Mouse (Mus musculus) neural tube, embryonic 13.5 days (tissue): ENCODE results near the gene Dusp16. TPM values are rescaled to one million over a fixed set of nuclear protein-coding genes. Genes with fewer than 3 reads are reported as not detected.

Experiments
- ATAC-seq: fragments of 200-750 bp; cut with Nextera tagmentation; 2 replicates; pipeline ENCODE4 v1.8.0; 2017; ENCODE audit warnings: low read depth, mild to moderate bottlenecking, moderate TSS enrichment, moderate library complexity
- H3K27ac ChIP-seq: fragments of 300-500 bp; sonication (generic); replicated peaks from 2 replicates; pipeline ENCODE4 v1.5.1; 2015; ENCODE audit warnings: moderate library complexity, mild to moderate bottlenecking, inconsistent platforms
- H3K27me3 ChIP-seq: fragments of 300-500 bp; sonication (generic); 2 replicates; pipeline ENCODE4 v1.6.1; 2015; ENCODE audit warnings: mild to moderate bottlenecking, inconsistent platforms
- H3K36me3 ChIP-seq: fragments of 300-500 bp; sonication (generic); 2 replicates; pipeline ENCODE4 v1.6.1; 2015; ENCODE audit warnings: mild to moderate bottlenecking, inconsistent platforms
- H3K4me1 ChIP-seq: fragments of 300-500 bp; sonication (generic); replicated peaks from 2 replicates; pipeline ENCODE4 v1.6.1; 2015; ENCODE audit warnings: inconsistent platforms
- H3K4me2 ChIP-seq: fragments of 300-500 bp; sonication (generic); 2 replicates; pipeline ENCODE4 v1.6.1; 2015; ENCODE audit warnings: inconsistent platforms, mild to moderate bottlenecking, moderate library complexity
- H3K4me3 ChIP-seq: fragments of 300-500 bp; sonication (generic); 2 replicates; pipeline ENCODE4 v1.5.1; 2015; ENCODE audit warnings: mild to moderate bottlenecking, inconsistent platforms
- H3K9ac ChIP-seq: fragments of 300-500 bp; sonication (generic); 2 replicates; pipeline ENCODE4 v1.6.1; 2015; ENCODE audit warnings: moderate library complexity, mild to moderate bottlenecking, inconsistent platforms
- H3K9me3 ChIP-seq: fragments of 300-500 bp; sonication (generic); 2 replicates; pipeline ENCODE4 v1.6.1; 2016; ENCODE audit warnings: inconsistent platforms
- WGBS: fragments of 180-500 bp; shearing (Covaris S2); methylation state at CpG from one replicate; pipeline ENCODE4 v1.1.7; 2015; 5-methylcytosine and 5-hydroxymethylcytosine counted together
- polyA plus RNA-seq: library from polyadenylated mRNA; unstranded; fragments of >200 nt; fragmentation: Nextera tagmentation; extraction: Ambion mirVana; gene quantifications from 2 replicates; pipeline ENCODE4 v1.2.1, GENCODE M21; 2015

The Dusp16 gene
- polyA plus RNA-seq, 1 experiment from 2014 or later: 7.0 TPM

DNA sequence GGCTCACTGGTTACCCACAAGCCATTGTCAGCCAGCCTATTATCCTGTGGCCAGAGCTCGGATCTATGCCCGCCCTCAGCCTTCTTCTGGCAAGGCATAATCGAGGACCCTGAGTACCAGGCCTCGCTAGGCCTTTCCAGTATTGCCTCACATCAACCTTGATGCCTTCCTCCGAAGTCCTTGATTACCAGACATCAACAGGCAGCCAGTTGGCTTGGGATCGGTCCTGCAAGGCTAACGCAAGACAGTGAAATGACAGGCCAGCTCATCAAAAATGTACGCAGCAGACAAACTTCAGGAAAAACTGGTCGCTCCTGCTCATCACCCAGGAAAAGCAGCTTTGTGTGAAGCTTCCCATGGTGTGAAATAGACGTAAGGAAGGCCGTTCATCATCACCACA, 15.4 kb upstream of the Dusp16 start:
- Histone ChIP-seq H3K27ac (no peak overlapping the region), H3K4me2 (no peak overlapping the region), H3K27me3 (no peaks in the 10 kb centered on the region), H3K4me3 (no peak overlapping the region), H3K9me3 (no peaks in the 10 kb centered on the region), H3K9ac (no peak overlapping the region), H3K36me3 (no peaks in the 10 kb centered on the region), H3K4me1 (no peaks in the 10 kb centered on the region)
- 91% methylated on average over 11 of the region's 11 CpGs for WGBS
- ATAC-seq: no peak

DNA sequence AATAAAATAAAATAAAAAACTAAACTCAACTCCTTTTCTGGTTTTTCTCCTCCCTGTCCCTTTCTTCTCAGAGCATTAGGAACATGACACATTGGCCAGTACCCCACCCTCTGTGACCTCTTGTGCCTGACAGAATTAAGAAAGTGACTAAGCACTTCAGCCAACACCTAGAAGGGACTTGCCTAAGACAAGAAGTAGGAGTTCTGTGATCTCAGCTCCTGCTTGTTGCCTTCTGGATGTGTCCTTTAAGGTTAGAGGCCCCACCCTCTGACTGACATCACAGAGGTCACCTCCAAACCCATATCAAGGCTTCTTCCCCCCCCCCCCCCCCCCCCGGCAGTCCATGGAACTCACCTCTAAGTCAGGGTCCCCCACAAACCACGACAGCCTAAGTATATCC, 14.7 kb upstream of the Dusp16 start:
- no peaks in the 10 kb centered on the region for H3K4me1 ChIP-seq
- no peak overlapping the region for H3K27ac ChIP-seq
- H3K36me3 ChIP-seq: no peaks in the 10 kb centered on the region
- H3K4me2 ChIP-seq: no peak overlapping the region
- no peaks in the 10 kb centered on the region for H3K27me3 ChIP-seq
- H3K9ac ChIP-seq: no peak overlapping the region
- 82% methylated on average over 1 of the region's 2 CpGs for WGBS
- no peak overlapping the region for H3K4me3 ChIP-seq
- ATAC-seq: no peak
- no peaks in the 10 kb centered on the region for H3K9me3 ChIP-seq

- WGBS: 93% methylated on average over 6 of the region's 6 CpGs
- H3K4me2 ChIP-seq: no peak overlapping the region
- H3K36me3 ChIP-seq: no peaks in the 10 kb centered on the region
- no peak overlapping the region for H3K27ac ChIP-seq
- no peaks in the 10 kb centered on the region for H3K9me3 ChIP-seq
- H3K27me3 ChIP-seq: no peaks in the 10 kb centered on the region
- no peak for ATAC-seq
- no peaks in the 10 kb centered on the region for H3K4me1 ChIP-seq
- no peak overlapping the region for H3K4me3 ChIP-seq
- H3K9ac ChIP-seq: no peak overlapping the region
Observed at GRCm38 (mm10) chr6:134806130-134806529, 13.7 kb upstream of the Dusp16 start.

DNA sequence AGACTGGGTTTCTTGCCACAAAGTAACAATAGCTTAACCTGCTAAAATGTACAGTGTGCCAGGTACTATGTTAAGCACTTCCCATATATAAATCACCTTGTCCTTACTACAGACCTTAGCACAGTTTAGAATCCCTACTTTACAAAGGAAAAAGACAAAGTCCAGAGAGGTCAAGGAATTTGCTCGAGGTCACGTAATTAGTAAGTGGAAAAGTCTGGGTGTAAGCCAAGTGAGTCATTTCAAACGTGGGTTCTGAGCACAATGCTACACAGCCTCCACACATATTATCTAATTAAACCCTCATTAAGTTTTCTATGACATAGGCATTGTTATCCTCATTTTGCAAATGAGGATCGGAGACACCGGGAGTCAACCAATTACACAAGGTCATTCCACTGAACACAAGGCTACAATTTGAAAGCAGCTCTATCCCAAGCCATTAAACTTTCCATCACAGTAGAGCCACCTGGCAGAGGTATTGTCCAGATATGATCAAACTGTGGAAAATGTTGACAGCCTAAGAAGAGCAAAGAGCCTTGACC, 12.4 kb upstream of the Dusp16 start:
- no peaks in the 10 kb centered on the region for H3K9me3 ChIP-seq
- H3K4me1 ChIP-seq: no peaks in the 10 kb centered on the region
- H3K27ac ChIP-seq: no peak overlapping the region
- no peak overlapping the region for H3K9ac ChIP-seq
- ATAC-seq: no peak
- H3K36me3 ChIP-seq: no peaks in the 10 kb centered on the region
- H3K4me2 ChIP-seq: no peak overlapping the region
- H3K4me3 ChIP-seq: no peak overlapping the region
- no peaks in the 10 kb centered on the region for H3K27me3 ChIP-seq
- 73% methylated on average over 5 of the region's 5 CpGs for WGBS

DNA sequence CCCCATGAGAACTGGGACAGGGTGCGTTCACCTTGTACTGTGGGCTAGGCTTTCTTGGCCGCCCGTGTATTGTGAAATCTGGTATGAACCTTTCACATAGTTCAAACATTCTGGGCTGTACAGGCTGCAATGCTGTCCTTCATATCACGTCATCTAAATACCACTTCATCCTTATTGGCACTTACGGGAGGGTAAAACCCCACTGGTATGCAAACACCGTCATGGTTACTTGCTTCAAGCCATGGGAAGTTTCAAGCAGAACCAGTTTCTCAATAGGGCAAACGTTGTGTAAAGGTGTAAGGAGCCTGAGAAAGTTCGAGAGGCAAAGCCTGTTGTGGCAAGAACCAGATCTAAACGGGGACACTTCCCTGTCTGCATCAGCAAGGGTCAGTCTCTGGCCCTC, 10.2 kb upstream of the Dusp16 start:
- Histone ChIP-seq H3K4me1 (no peaks in the 10 kb centered on the region), H3K27me3 (no peaks in the 10 kb centered on the region), H3K4me2 (no peak overlapping the region), H3K4me3 (no peak overlapping the region), H3K9ac (no peak overlapping the region), H3K27ac (no peak overlapping the region), H3K9me3 (no peaks in the 10 kb centered on the region), H3K36me3 (no peaks in the 10 kb centered on the region)
- ATAC-seq: no peak
- WGBS: 82% methylated on average over 9 of the region's 9 CpGs

DNA sequence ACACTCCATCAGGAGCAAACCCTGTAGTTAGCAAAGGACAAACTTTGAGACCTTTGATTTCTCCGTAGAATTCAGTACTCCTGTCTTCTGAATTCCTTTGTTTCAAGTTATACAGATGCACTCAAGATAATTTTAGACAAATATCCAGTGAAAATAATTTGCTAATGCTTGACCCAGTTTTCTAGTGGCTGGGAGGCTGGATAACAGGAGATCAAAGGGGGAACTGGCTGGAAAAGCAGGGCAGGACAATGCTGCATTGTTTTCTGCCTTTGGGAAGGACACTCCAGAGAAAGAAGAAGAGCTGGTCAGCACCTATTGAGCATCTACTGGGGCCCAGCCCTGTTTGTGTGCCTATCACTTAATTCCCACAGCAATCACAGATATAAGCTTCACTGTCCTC, 9.1 kb upstream of the Dusp16 start:
- Histone ChIP-seq H3K4me2 (no peak overlapping the region), H3K9me3 (no peaks in the 10 kb centered on the region), H3K27me3 (no peaks in the 10 kb centered on the region), H3K4me1 (no peaks in the 10 kb centered on the region), H3K27ac (no peak overlapping the region), H3K4me3 (no peak overlapping the region), H3K9ac (no peak overlapping the region), H3K36me3 (no peaks in the 10 kb centered on the region)
- 69% methylated on average over 1 of the region's 1 CpGs for WGBS
- ATAC-seq: no peak

DNA sequence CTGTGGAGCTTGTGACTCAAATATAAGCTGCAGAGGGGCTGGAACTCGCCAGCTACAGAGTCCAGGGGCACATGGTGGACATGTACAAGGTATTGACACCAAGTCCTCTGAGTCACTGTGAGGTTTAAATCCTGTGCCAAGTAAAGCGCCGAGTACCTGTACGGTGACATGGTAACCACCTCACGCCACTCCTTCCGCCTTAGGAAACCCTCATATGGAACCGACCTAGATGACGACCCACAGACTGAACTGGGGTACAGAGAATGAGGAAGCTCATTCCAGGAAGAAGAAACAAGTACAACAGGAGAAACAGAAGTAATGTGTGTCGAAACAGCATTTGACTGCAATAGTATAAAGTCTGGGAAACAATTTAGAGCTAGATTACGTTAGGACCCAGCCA, 3.9 kb upstream of the Dusp16 start:
- no peak for ATAC-seq
- H3K4me2 ChIP-seq: no peak overlapping the region
- 91% methylated on average over 10 of the region's 10 CpGs for WGBS
- H3K4me3 ChIP-seq: no peak overlapping the region
- H3K36me3 ChIP-seq: no peaks in the 10 kb centered on the region
- H3K4me1 ChIP-seq: peaks cover 16% of the 10 kb centered on the region; the same call in 1 of the 2 replicates
- no peak overlapping the region for H3K27ac ChIP-seq
- no peaks in the 10 kb centered on the region for H3K9me3 ChIP-seq
- H3K9ac ChIP-seq: no peak overlapping the region
- H3K27me3 ChIP-seq: peaks cover 9% of the 10 kb centered on the region; the same call in 1 of the 2 replicates

DNA sequence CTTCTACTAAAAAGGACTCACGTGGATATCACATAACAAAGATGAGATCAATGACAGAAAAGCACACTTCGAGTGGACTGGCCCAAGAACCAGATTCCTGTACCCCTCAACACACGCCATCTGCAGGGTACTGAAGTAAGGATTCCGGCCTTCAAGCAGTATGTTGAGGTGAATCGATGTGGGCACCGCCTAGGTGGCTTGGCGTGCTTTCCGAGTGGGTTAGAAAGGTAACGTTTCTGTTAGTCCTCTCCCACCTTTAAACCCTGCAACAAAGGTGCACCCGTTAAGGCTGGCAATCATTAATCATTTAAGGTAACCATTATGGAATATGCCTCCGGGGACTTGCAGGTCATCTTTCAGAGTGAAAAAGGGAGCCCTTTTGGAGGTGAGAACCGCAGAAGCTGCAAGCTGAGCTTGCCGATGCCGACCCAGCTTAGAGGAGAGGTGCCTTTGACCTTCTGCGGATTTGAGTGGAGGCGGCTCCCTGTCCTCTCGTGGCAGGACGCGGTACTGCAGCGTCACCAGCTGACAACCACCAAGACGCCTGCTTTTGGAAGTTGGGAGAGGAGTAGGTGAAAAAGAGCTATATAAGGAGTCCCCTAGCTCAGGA, 1.6 kb upstream of the Dusp16 start:
- 16% methylated on average over 21 of the region's 21 CpGs for WGBS
- Histone ChIP-seq H3K4me1 (peaks cover 22% of the 10 kb centered on the region; the same call in 1 of the 2 replicates), H3K9me3 (no peaks in the 10 kb centered on the region), H3K27ac (no peak overlapping the region), H3K27me3 (peaks cover 9% of the 10 kb centered on the region; the same call in 1 of the 2 replicates), H3K36me3 (no peaks in the 10 kb centered on the region), H3K4me3 (no peak overlapping the region), H3K4me2 (peak overlapping the region; percentile 49), H3K9ac (no peak overlapping the region)
- no peak; the same call in 1 of the 2 replicates for ATAC-seq

DNA sequence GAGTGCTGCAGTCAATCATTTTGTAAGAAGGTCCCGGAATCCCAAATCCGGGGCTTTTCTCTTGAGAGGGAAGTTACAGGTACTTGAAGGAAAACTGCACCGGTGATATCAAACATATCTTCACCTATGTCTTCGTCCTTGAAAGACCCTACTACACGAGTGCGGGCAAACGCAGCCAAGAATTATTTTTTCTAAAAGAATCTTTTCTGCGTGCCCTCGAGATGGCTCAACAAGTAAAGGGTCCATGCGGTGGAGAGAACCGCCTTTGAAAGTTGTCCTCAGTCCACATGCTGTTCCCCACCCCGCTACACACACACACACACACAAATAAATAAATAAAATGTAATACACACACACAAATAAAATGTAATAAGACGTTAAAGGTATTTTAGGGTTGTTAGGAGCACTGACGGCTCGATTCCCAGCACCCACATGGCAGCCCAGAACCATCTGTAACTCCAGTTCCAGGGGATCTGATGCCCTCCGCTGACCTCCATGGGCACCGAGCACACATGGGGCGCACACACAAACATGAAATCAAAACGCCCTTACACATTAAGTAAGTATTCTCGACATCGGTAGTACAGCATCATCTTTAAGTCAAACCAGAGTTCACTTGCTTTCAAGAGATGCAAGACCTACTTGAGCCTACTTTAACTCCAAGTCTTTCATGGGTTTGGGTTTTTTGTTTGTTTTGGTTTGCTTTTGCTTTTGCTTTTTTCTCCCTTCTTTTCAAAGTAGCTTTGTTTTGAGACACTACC, 801 bp upstream of the Dusp16 start:
- Histone ChIP-seq H3K4me1 (peaks cover 22% of the 10 kb centered on the region; the same call in 1 of the 2 replicates), H3K27ac (no peak overlapping the region), H3K4me3 (peak overlapping the region; percentile 72), H3K27me3 (peaks cover 9% of the 10 kb centered on the region; the same call in 1 of the 2 replicates), H3K9ac (peak overlapping the region; percentile 87), H3K4me2 (peak overlapping the region; percentile 68), H3K9me3 (no peaks in the 10 kb centered on the region), H3K36me3 (no peaks in the 10 kb centered on the region)
- WGBS: 40% methylated on average over 21 of the region's 21 CpGs
- ATAC-seq: no peak

GRCm38 (mm10) chr6:134791251-134792118, 940 bp downstream of the Dusp16 start:
- ATAC-seq: peak; percentile 1; the same call in 1 of the 2 replicates
- Histone ChIP-seq H3K36me3 (no peaks in the 10 kb centered on the region), H3K27ac (peak overlapping the region; percentile 87), H3K9ac (peak overlapping the region; percentile 87), H3K9me3 (no peaks in the 10 kb centered on the region), H3K4me3 (peak overlapping the region; percentile 72), H3K27me3 (peaks cover 9% of the 10 kb centered on the region; the same call in 1 of the 2 replicates), H3K4me1 (peaks cover 22% of the 10 kb centered on the region; the same call in 1 of the 2 replicates), H3K4me2 (peak overlapping the region; percentile 68)
- WGBS: under 1% methylated on average over 37 of the region's 46 CpGs

DNA sequence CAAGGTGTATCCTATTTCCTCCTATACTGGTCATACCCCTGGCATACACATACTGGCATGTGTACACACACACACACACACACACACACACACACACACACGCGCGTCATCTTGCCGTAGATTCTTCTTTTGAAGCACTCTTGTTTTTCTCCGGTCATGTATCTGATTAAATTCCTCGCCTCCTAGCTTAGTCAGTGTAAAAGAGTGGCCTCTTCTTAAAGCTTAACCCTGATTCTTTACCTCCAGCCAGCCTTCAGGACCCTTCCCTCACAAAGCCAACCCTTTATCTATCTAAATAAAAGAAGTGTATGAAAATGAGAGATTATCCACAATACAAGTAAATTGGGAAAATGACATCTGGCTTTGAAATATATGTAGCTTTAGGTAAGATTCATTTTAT, 3.3 kb downstream of the Dusp16 start:
- whole genome bisulfite sequencing: 74% methylated on average over 6 of the region's 6 CpGs
- H3K4me3 ChIP-seq: no peak overlapping the region
- no peaks in the 10 kb centered on the region for H3K9me3 ChIP-seq
- no peak for ATAC-seq
- H3K36me3 ChIP-seq: no peaks in the 10 kb centered on the region
- H3K27me3 ChIP-seq: peaks cover 9% of the 10 kb centered on the region; the same call in 1 of the 2 replicates
- H3K27ac ChIP-seq: no peak overlapping the region
- H3K4me1 ChIP-seq: peaks cover 19% of the 10 kb centered on the region; the same call in 1 of the 2 replicates
- H3K9ac ChIP-seq: no peak overlapping the region
- no peak overlapping the region for H3K4me2 ChIP-seq
